Mouse (Mus musculus) E14TG2a.4 (cell line): ENCODE results near the gene Nme1.
A peak's percentile ranks its signal among the peaks of the same experiment; 100 is the strongest.

Source experiments
- H3K27me3 ChIP-seq: 2 replicates; pipeline ENCODE4 v1.6.1; 2014; ENCODE audit warnings: low read length, control low read depth; ENCODE audit not compliant: insufficient read depth
- H3K36me3 ChIP-seq: 2 replicates; pipeline ENCODE4 v1.6.1; 2014; ENCODE audit warnings: low read length, control low read depth; ENCODE audit not compliant: insufficient read depth
- H3K4me1 ChIP-seq: replicated peaks from 2 replicates; pipeline ENCODE4 v1.6.1; 2014; ENCODE audit warnings: low read depth, low read length, control low read depth
- H3K4me3 ChIP-seq: replicated peaks from 2 replicates; pipeline ENCODE4 v1.5.1; 2014; ENCODE audit warnings: mild to moderate bottlenecking, low read length
- H3K9me3 ChIP-seq: 2 replicates; pipeline ENCODE4 v1.6.1; 2014; ENCODE audit warnings: low read length, control low read depth
- CTCF ChIP-seq: conservative IDR thresholded peaks from 2 replicates; pipeline ENCODE4 v1.5.1; 2014; ENCODE audit warnings: low read length
- NANOG ChIP-seq: IDR thresholded peaks from 2 replicates; pipeline ENCODE4 v1.6.1; 2014; ENCODE audit warnings: borderline replicate concordance, low read length, mixed read lengths
- POU5F1 ChIP-seq: IDR thresholded peaks from 2 replicates; pipeline ENCODE4 v1.6.1; 2014; ENCODE audit warnings: low read length, borderline replicate concordance

Nme1 gene

DNA sequence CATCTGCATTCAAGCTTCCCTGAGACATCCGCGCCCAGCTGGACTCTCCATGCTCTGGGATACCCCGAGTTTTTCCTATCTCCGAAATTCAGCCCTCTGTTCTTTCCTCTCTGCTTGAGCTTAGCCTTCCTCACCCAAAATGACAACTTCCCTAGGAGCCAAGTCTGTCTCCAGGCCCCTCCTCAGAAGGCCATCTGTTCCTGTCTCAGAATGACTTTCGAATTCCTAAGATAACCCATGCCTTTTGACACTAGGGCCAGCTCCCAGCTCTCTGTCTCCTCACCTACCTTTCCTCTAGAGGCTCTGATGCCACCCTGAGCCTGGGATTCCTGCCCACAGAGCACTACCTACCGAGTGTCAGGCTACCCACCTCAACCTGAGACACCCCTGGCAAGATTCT lies 12.2 kb downstream of the Nme1 start, which contains the start of gene Nme2:
Gene Nme2, minus strand, starts transcription at position 101 of the 400 bp plus-strand sequence.
- H3K9me3 ChIP-seq, result no peaks in the 10 kb centered on the region
- no peaks in the 10 kb centered on the region for H3K27me3 ChIP-seq
- H3K4me1 ChIP-seq, result peaks cover 73% of the 10 kb centered on the region
- no peak for TF ChIP-seq NANOG
- no peak for TF ChIP-seq CTCF
- TF ChIP-seq POU5F1, result no peak
- H3K36me3 ChIP-seq, result peaks cover 75% of the 10 kb centered on the region
- H3K4me3 ChIP-seq, result peak within 1 kb of the TSS; percentile 93

- TF ChIP-seq POU5F1 (no peak), NANOG (no peak), CTCF (no peak)
- H3K9me3 ChIP-seq, result no peaks in the 10 kb centered on the region
- H3K36me3 ChIP-seq, result peaks cover 75% of the 10 kb centered on the region
- peaks cover 73% of the 10 kb centered on the region for H3K4me1 ChIP-seq
- H3K27me3 ChIP-seq, result no peaks in the 10 kb centered on the region
- peak overlapping the region; percentile 93 for H3K4me3 ChIP-seq
Observed at GRCm38 (mm10) chr11:93955256-93956150, 12.8 kb downstream of the Nme1 start.

DNA sequence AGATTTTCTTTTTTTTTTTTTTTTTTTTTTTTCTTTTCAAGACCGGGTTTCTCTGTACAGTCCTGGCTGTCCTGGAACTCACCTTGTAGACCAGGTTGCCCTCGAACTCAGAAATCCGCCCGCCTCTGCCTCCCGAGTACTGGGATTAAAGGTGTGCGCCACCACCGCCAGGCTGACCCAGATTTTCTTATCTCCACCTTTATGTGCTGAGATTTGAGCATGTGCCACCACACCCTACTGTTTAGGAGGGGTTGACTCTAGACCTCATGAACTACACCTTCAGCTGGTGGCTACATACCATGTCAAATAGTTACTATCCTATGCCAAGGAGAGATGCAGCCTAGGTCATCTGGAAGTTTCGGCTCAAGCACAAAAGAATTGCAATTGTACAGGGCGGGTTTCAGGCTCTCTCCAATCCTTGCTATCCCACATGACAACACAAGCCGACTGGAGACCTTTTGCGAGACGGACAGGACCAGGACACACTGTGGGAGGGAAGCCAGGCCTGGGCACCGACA lies 13.5 kb downstream of the Nme1 start:
- peak overlapping the region; percentile 93 for H3K4me3 ChIP-seq
- no peak for TF ChIP-seq CTCF
- TF ChIP-seq NANOG, result no peak
- TF ChIP-seq POU5F1, result no peak
- peaks cover 71% of the 10 kb centered on the region for H3K4me1 ChIP-seq
- peaks cover 74% of the 10 kb centered on the region for H3K36me3 ChIP-seq
- H3K27me3 ChIP-seq, result no peaks in the 10 kb centered on the region
- H3K9me3 ChIP-seq, result no peaks in the 10 kb centered on the region

- H3K27me3 ChIP-seq, result no peaks in the 10 kb centered on the region
- H3K9me3 ChIP-seq, result no peaks in the 10 kb centered on the region
- H3K4me1 ChIP-seq, result peaks cover 68% of the 10 kb centered on the region
- peaks cover 75% of the 10 kb centered on the region for H3K36me3 ChIP-seq
- TF ChIP-seq POU5F1, result no peak
- no peak for TF ChIP-seq CTCF
- TF ChIP-seq NANOG, result no peak
- H3K4me3 ChIP-seq, result peak overlapping the region; percentile 93
Observed at GRCm38 (mm10) chr11:93952376-93952775, 15.9 kb downstream of the Nme1 start.

DNA sequence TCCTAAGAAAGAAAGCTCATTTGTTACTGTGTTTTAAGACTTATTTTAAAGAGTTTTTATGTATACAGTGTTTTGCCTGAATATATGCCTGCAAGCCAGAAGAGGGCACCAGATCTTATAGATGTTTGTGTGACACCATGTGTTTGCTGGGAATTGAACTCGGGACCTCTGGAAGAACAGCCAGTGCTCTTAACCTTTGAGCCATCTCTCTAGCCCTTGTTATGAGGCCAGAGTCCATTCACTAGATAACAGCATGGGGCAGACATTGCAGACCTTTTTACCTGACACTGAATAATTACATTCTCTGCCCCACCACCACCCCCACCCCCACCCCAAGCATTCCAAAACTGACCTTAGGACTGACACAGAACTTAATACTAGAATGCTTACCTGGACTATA lies 18.3 kb downstream of the Nme1 start:
- TF ChIP-seq CTCF (no peak), NANOG (no peak), POU5F1 (no peak)

GRCm38 (mm10) chr11:93948887-93949567 lies 19.3 kb downstream of the Nme1 start:
- Histone ChIP-seq H3K9me3 (no peaks in the 10 kb centered on the region), H3K4me3 (no peak overlapping the region), H3K36me3 (peaks cover 89% of the 10 kb centered on the region), H3K27me3 (no peaks in the 10 kb centered on the region), H3K4me1 (peaks cover 64% of the 10 kb centered on the region)
- no peak for TF ChIP-seq NANOG
- no peak for TF ChIP-seq CTCF
- TF ChIP-seq POU5F1, result no peak

More for the DNA sequence above, 18.3 kb downstream of the Nme1 start:
- H3K27me3 ChIP-seq, result no peaks in the 10 kb centered on the region
- peaks cover 88% of the 10 kb centered on the region for H3K36me3 ChIP-seq
- no peak overlapping the region for H3K4me3 ChIP-seq
- peaks cover 67% of the 10 kb centered on the region for H3K4me1 ChIP-seq
- H3K9me3 ChIP-seq, result no peaks in the 10 kb centered on the region

- no peak overlapping the region for H3K4me3 ChIP-seq
- TF ChIP-seq POU5F1 (no peak), NANOG (no peak), CTCF (no peak)
- H3K36me3 ChIP-seq, result peaks cover 86% of the 10 kb centered on the region
Observed at GRCm38 (mm10) chr11:93944986-93945385, 23.3 kb downstream of the Nme1 start.

GRCm38 (mm10) chr11:93940906-93941305 lies 27.4 kb downstream of the Nme1 start:
- peaks cover 93% of the 10 kb centered on the region for H3K36me3 ChIP-seq
- TF ChIP-seq CTCF, result no peak
- no peak for TF ChIP-seq POU5F1
- no peak for TF ChIP-seq NANOG
- H3K4me1 ChIP-seq, result peaks cover 11% of the 10 kb centered on the region
- H3K27me3 ChIP-seq, result no peaks in the 10 kb centered on the region
- H3K9me3 ChIP-seq, result no peaks in the 10 kb centered on the region
- H3K4me3 ChIP-seq, result no peak overlapping the region

More at GRCm38 (mm10) chr11:93944986-93945385, 23.3 kb downstream of the Nme1 start:
- no peaks in the 10 kb centered on the region for H3K9me3 ChIP-seq
- no peaks in the 10 kb centered on the region for H3K27me3 ChIP-seq
- H3K4me1 ChIP-seq, result peaks cover 32% of the 10 kb centered on the region
